Mouse (Mus musculus) adrenal gland, postnatal 25 days (tissue): ENCODE results near the gene Dlg2. TPM values are rescaled to one million over a fixed set of nuclear protein-coding genes. Genes with fewer than 3 reads are reported as not detected.
A peak's percentile ranks its signal among the peaks of the same experiment; 100 is the strongest.

Experiments used
- DNase-seq: peaks from one replicate; pipeline ENCODE4 v3.0.0; 2021; ENCODE audit warnings: mixed read lengths
- total RNA-seq: library from RNA; stranded (reverse); gene quantifications from 2 replicates; pipeline ENCODE4 v1.2.3, GENCODE M21; 2021

The Dlg2 gene
- total RNA-seq, 1 experiment from 2014 or later = 148 TPM

DNA sequence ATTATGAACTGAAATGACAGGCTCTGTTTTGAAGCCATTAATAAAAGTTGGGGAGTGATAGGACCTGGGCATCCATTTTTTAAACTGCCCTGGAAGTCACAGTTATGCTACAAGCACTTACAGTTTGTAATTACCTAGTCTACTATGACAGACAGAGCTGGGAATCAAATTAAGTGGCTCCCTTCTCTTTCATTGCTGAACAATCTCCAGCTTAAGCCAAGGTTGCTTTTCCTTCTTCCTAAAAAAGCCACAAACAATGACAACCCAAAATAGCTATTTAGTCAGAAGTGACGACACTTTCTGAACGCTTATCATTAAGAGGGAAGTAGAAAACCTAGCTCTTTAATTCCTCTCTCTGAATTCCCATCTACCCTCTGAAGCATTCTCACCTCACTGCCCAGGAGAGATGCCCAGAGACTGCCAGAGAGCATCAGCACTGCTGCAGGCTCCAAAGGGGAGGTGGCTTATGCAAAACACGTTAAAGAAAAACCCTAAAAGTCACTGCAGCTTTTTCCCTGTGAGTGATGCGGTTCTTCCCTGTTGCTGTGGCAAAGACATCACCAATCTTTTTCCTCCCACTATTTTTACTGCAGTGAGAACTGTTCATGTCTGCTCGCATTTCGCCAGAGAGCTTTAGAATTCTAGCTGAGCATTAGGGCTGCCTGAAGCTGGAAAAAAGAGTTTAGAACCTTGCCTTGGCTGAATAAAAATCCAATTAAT lies 612.9 kb downstream of the Dlg2 start:
- no peak for DNase-seq

- no peak for DNase-seq
Observed at GRCm38 (mm10) chr7:91090317-91090829, 613.9 kb downstream of the Dlg2 start.

DNA sequence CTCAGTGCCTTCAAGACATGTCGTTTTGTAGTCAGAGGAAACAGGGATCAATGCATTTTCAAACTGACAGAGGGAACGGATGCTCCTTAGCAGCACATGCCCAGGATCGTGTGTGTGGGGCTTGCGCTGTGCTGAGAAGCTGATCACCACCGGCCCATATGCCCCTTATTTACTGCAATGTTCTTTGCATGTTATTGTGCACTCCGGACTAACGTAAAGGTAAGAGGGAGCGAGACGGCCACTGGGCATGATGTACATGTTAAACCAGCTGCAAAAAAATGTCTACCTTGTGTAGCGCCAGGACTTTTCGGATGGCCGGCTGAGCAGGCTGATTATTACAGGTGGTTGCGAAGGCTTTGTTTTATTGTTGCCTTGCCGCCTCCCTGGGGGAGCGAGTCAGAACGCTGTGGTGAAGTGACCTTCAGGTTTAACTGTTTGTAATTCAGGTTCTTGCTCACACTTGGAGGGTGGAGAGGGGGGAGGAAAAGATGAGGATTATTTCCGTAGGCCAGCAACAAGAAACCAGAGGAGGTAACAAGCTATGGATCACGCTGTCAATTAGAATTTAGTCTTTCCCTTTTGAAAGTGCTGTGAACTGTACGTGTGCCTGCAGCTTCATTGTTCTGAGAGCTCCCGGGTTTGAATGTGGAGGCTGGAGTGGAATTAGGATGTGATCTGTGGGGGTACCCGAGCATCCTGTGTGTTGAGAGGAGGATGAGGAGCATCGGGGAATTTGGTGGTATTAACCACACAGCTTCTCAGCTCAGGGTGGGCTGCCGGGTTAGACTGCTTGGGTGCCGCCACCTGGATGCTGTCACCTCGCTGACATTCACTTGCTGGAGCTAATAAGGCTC lies 614.6 kb downstream of the Dlg2 start:
- no peak for DNase-seq

- DNase-seq = no peak
Observed at GRCm38 (mm10) chr7:91096467-91096866, 620.0 kb downstream of the Dlg2 start.

DNA sequence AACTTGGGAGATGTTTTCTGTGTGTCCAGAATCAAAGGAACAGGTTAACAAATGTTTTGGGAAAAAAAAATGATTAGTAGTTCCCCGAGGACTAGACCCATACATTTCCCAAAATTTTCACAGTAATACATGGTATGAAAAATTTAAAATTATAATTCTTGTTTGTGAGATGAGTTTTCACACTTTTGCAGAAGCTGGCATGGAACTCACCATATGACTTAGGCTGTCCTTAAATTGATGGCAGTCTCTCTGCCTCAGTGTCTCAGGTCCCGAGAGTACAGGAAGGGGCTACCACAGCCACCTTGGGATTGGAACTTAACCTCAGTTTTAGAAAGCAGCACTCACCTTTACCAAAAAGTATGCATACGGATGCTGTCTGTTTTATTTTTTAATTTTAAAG lies 622.0 kb downstream of the Dlg2 start:
- no peak for DNase-seq

GRCm38 (mm10) chr7:91109575-91109974 lies 633.1 kb downstream of the Dlg2 start:
- no peak for DNase-seq

GRCm38 (mm10) chr7:91132128-91132527 lies 655.7 kb downstream of the Dlg2 start:
- DNase-seq = no peak

GRCm38 (mm10) chr7:91154096-91154495 lies 677.6 kb downstream of the Dlg2 start:
- no peak for DNase-seq

- no peak for DNase-seq
Observed at GRCm38 (mm10) chr7:91159144-91159543, 682.7 kb downstream of the Dlg2 start.

GRCm38 (mm10) chr7:91161643-91162175 lies 685.2 kb downstream of the Dlg2 start:
- no peak for DNase-seq

- DNase-seq = no peak
Observed at GRCm38 (mm10) chr7:91173560-91173959, 697.1 kb downstream of the Dlg2 start.

DNA sequence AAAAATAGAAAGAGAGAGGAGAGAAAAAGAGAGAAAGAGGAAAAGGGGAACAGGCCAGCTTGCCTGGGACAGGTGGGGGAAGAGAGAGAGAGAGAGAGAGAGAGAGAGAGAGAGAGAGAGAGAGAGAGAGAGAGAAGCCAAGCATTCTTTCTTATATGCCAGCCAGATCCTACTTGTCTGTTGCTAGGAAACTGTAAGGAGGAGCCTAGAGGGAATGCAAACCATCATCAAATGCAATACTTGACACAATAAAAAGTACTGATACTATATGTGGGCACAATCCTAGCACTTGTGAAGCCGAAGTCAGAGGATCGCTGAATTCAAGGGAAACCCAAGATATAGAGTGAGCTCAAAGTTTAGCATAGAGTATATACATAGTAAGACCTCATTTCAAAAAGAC lies 711.7 kb downstream of the Dlg2 start:
- no peak for DNase-seq

DNA sequence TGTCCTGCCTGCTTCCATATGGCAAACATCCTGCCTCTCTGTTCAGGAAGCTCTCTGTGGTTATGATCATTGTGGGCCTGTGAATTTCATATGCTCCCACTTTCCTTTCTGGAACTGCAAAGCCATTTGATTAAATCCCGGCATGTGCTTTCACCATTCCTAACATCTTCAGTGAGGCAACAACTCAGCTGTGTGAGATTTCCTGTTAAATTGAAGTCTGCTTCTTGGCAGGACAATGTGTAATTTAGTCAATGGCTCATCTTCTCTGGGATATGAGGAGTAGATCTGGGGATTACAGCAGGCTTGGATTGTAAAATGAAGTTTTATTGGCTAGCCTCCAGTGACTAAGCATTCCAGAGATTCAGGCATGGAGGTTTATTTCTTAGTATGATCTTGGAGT lies 722.9 kb downstream of the Dlg2 start:
- DNase-seq = no peak

GRCm38 (mm10) chr7:91208083-91208852 lies 731.8 kb downstream of the Dlg2 start:
- no peak for DNase-seq

- DNase-seq = no peak
Observed at GRCm38 (mm10) chr7:91208973-91209372, 732.5 kb downstream of the Dlg2 start.

GRCm38 (mm10) chr7:91212236-91212635 lies 735.8 kb downstream of the Dlg2 start:
- DNase-seq = no peak

DNA sequence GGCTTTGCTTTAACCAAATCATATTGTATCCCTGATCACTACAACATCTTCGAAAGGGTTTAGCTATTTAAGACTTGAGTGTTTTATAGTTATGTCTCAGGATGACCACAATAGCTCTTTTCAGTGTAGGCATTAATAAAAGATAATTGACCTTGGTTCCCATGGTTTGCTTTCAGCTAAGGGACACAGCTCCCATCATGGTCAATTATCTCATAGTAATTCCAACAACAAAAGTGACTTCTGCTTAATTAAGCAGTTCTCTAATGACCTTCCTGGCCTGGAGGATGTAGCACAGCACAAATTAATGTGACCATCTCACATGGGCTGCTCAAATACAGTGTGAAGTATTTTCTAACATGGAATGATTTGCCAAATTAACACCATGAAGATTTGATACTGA lies 738.4 kb downstream of the Dlg2 start:
- DNase-seq = no peak

- no peak for DNase-seq
Observed at GRCm38 (mm10) chr7:91218321-91218987, 742.0 kb downstream of the Dlg2 start.

DNA sequence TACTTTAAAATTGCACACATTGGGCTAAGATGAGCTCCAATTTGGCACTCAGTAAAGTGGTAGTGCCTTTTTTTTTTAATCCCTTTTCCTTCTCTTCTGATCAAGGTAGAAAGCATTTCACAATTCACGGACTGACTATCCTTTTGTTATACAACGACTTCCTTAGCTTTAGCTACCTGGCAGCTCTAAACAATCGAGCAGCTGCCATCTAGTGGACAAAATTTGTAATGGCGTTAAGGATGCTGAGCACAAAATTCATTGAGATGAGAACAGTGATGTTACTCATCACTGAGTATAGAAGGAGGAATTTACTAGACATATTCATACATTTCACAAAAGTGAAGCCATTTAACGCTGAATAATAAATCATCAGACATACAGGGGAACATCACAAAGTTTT lies 750.0 kb downstream of the Dlg2 start:
- peak; percentile 1 for DNase-seq

DNA sequence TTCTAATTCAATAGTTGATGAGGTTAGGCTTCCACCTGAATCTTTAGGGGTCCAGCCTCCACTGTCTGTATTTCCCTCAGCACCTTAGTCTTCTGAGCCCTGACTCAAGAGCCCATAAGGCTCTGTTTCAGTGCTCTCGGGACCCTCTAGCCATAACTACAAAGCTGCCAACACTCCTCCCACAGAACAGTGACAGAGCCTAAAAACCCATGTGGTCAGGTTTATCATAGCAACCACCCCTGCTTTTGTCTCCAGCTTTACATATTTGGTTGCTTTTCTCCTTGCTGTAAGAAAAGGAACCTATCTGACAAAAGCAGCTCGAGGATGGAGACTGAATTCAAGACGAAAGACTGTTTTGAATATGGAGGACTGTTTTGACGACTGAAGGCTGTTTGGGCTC lies 765.2 kb downstream of the Dlg2 start:
- no peak for DNase-seq

DNA sequence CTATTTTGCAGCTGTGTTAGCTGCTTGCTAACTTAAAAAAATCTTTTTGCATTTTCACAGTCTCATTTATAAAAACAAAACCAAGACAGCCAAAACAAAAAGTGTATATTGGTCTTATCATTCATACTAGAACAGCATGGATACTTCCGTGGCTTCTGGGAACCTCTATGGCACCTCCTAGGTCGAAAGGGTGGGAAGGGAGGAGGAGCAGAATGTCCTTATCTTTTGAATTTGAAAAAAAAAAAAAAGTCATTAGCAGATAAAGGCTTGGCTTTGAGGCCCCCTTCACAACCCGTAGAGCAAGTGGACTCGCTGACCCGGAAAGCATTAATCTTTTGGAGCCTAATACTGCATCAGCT lies 785.2 kb downstream of the Dlg2 start:
- no peak for DNase-seq
